Mouse (Mus musculus) neural tube, embryonic 13.5 days (tissue): ENCODE measurements around the gene Dlg2. TPM values are rescaled to one million over a fixed set of nuclear protein-coding genes. Genes with fewer than 3 reads are reported as not detected.

Source experiments
- ATAC-seq: fragments of 200-750 bp; cut with Nextera tagmentation; 2 replicates; pipeline ENCODE4 v1.8.0; 2017; ENCODE audit warnings: low read depth, mild to moderate bottlenecking, moderate TSS enrichment, moderate library complexity
- H3K27ac ChIP-seq: fragments of 300-500 bp; sonication (generic); replicated peaks from 2 replicates; pipeline ENCODE4 v1.5.1; 2015; ENCODE audit warnings: moderate library complexity, mild to moderate bottlenecking, inconsistent platforms
- H3K27me3 ChIP-seq: fragments of 300-500 bp; sonication (generic); 2 replicates; pipeline ENCODE4 v1.6.1; 2015; ENCODE audit warnings: mild to moderate bottlenecking, inconsistent platforms
- H3K36me3 ChIP-seq: fragments of 300-500 bp; sonication (generic); 2 replicates; pipeline ENCODE4 v1.6.1; 2015; ENCODE audit warnings: mild to moderate bottlenecking, inconsistent platforms
- H3K4me1 ChIP-seq: fragments of 300-500 bp; sonication (generic); replicated peaks from 2 replicates; pipeline ENCODE4 v1.6.1; 2015; ENCODE audit warnings: inconsistent platforms
- H3K4me2 ChIP-seq: fragments of 300-500 bp; sonication (generic); 2 replicates; pipeline ENCODE4 v1.6.1; 2015; ENCODE audit warnings: inconsistent platforms, mild to moderate bottlenecking, moderate library complexity
- H3K4me3 ChIP-seq: fragments of 300-500 bp; sonication (generic); 2 replicates; pipeline ENCODE4 v1.5.1; 2015; ENCODE audit warnings: mild to moderate bottlenecking, inconsistent platforms
- H3K9ac ChIP-seq: fragments of 300-500 bp; sonication (generic); 2 replicates; pipeline ENCODE4 v1.6.1; 2015; ENCODE audit warnings: moderate library complexity, mild to moderate bottlenecking, inconsistent platforms
- H3K9me3 ChIP-seq: fragments of 300-500 bp; sonication (generic); 2 replicates; pipeline ENCODE4 v1.6.1; 2016; ENCODE audit warnings: inconsistent platforms
- WGBS: fragments of 180-500 bp; shearing (Covaris S2); methylation state at CpG from one replicate; pipeline ENCODE4 v1.1.7; 2015; 5-methylcytosine and 5-hydroxymethylcytosine counted together
- polyA plus RNA-seq: library from polyadenylated mRNA; unstranded; fragments of >200 nt; fragmentation: Nextera tagmentation; extraction: Ambion mirVana; gene quantifications from 2 replicates; pipeline ENCODE4 v1.2.1, GENCODE M21; 2015

The Dlg2 gene
- polyA plus RNA-seq, 1 experiment from 2014 or later, result 13.9 TPM

GRCm38 (mm10) chr7:92479748-92480147 lies 2003.3 kb downstream of the Dlg2 start:
- ATAC-seq, result no peak
- H3K9me3 ChIP-seq, result no peaks in the 10 kb centered on the region
- H3K4me2 ChIP-seq, result no peak overlapping the region
- H3K4me1 ChIP-seq, result no peaks in the 10 kb centered on the region
- no peak overlapping the region for H3K9ac ChIP-seq
- no peaks in the 10 kb centered on the region for H3K27me3 ChIP-seq
- no peaks in the 10 kb centered on the region for H3K36me3 ChIP-seq
- no peak overlapping the region for H3K27ac ChIP-seq
- no peak overlapping the region for H3K4me3 ChIP-seq
- WGBS, result 86% methylated on average over 2 of the region's 2 CpGs

- Histone ChIP-seq H3K9me3 (no peaks in the 10 kb centered on the region), H3K4me3 (no peak overlapping the region), H3K4me2 (no peak overlapping the region), H3K36me3 (no peaks in the 10 kb centered on the region), H3K27ac (no peak overlapping the region), H3K27me3 (no peaks in the 10 kb centered on the region), H3K4me1 (no peaks in the 10 kb centered on the region), H3K9ac (no peak overlapping the region)
- WGBS, result 90% methylated on average over 3 of the region's 3 CpGs
- no peak for ATAC-seq
These were observed 2006.9 kb downstream of the Dlg2 start for GRCm38 (mm10) chr7:92483346-92483745.

- WGBS, result 73% methylated on average over 3 of the region's 3 CpGs
- Histone ChIP-seq H3K4me3 (no peak overlapping the region), H3K4me2 (no peak overlapping the region), H3K36me3 (no peaks in the 10 kb centered on the region), H3K27me3 (no peaks in the 10 kb centered on the region), H3K4me1 (no peaks in the 10 kb centered on the region), H3K9me3 (no peaks in the 10 kb centered on the region), H3K9ac (no peak overlapping the region), H3K27ac (no peak overlapping the region)
- no peak for ATAC-seq
These were observed 2009.6 kb downstream of the Dlg2 start for GRCm38 (mm10) chr7:92485881-92486710.

- WGBS, result 95% methylated on average over 4 of the region's 4 CpGs
- Histone ChIP-seq H3K4me2 (no peak overlapping the region), H3K4me1 (no peaks in the 10 kb centered on the region), H3K27me3 (no peaks in the 10 kb centered on the region), H3K27ac (no peak overlapping the region), H3K4me3 (no peak overlapping the region), H3K9me3 (no peaks in the 10 kb centered on the region), H3K36me3 (no peaks in the 10 kb centered on the region), H3K9ac (no peak overlapping the region)
- no peak for ATAC-seq
These were observed 2010.4 kb downstream of the Dlg2 start for GRCm38 (mm10) chr7:92486878-92487277.

- ATAC-seq, result no peak
- no peak overlapping the region for H3K4me3 ChIP-seq
- no peak overlapping the region for H3K27ac ChIP-seq
- no peaks in the 10 kb centered on the region for H3K9me3 ChIP-seq
- H3K4me2 ChIP-seq, result no peak overlapping the region
- WGBS, result 100% methylated on average over 1 of the region's 1 CpGs
- H3K36me3 ChIP-seq, result no peaks in the 10 kb centered on the region
- H3K4me1 ChIP-seq, result no peaks in the 10 kb centered on the region
- H3K9ac ChIP-seq, result no peak overlapping the region
- H3K27me3 ChIP-seq, result no peaks in the 10 kb centered on the region
These were observed 2015.8 kb downstream of the Dlg2 start for GRCm38 (mm10) chr7:92492262-92492661.

GRCm38 (mm10) chr7:92493521-92493920 lies 2017.0 kb downstream of the Dlg2 start:
- Histone ChIP-seq H3K4me1 (no peaks in the 10 kb centered on the region), H3K9me3 (no peaks in the 10 kb centered on the region), H3K4me2 (no peak overlapping the region), H3K27me3 (no peaks in the 10 kb centered on the region), H3K36me3 (no peaks in the 10 kb centered on the region), H3K27ac (no peak overlapping the region), H3K4me3 (no peak overlapping the region), H3K9ac (no peak overlapping the region)
- WGBS, result 90% methylated on average over 2 of the region's 2 CpGs
- no peak for ATAC-seq

Other genes with a start within 250 kb of the Dlg2 start
- gene Ccdc83, start 210.9 kb upstream of the Dlg2 start, polyA plus RNA-seq, result not detected in 2 replicates
- 6.1 and 9.1 TPM in 2 replicates for gene Sytl2, start 174.4 kb upstream of the Dlg2 start, polyA plus RNA-seq
- gene Ccdc89, start 50.1 kb upstream of the Dlg2 start, polyA plus RNA-seq, result 1.6 and 1.7 TPM in 2 replicates
- gene Crebzf, start 33.9 kb upstream of the Dlg2 start, polyA plus RNA-seq, result 38.8 and 41.2 TPM in 2 replicates
- gene Tmem126a, start 19.4 kb upstream of the Dlg2 start, polyA plus RNA-seq, result 131 and 141 TPM in 2 replicates
- gene Tmem126b, start 671 bp upstream of the Dlg2 start, polyA plus RNA-seq, result 45.3 and 46.4 TPM in 2 replicates